Mouse (Mus musculus): ENCODE measurements at regions not wholly inside any gene's neighbourhood (a gene's known extent, or its start where the extent isn't known, plus 50 kb on each side); places are given as distances from the start of the nearest gene placed in this dataset.
A peak's percentile ranks its signal among the peaks of the same experiment; 100 is the strongest.

DNA sequence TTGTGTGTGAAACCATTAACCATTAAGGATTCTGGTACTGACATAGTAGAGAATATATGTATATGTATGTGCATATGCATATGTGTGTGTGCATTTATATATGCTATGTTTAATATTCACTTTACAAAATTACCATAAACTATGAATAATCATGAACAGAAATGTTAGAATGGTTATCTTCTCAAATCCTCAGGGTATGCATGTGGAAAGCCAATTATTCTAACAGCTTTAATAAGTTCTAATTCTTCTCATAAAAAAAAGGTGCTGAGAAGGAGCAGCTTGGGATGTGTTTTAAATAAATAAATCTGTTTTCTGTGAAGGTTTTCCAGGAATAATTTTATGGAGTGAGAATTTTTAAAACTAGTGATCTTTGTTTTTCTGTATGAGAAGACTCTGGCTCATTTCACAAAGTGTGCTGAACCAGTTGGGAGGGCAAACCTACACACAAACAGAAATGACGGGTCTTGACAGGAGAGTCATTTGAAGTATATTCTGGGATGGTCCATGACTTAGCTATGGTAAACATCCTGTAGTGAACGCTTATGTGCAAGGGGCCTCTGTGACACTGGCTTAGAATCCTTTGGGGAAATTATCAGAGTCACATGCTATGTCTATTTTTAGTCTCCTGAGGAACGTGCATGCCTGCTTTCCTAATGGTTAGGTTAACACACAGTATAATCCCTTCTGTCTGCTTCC is 160.3 kb upstream of the Plpp4 start:
- no peak for TF ChIP-seq CTCF (IDR thresholded peaks at IDR 0.05; ENCODE audit: low read depth, low read length)
- no peak for TF ChIP-seq POLR2A (IDR thresholded peaks at IDR 0.05; ENCODE audit: insufficient read depth, low read length)
- no peak for TF ChIP-seq EP300 (IDR thresholded peaks at IDR 0.05; ENCODE audit: insufficient read depth, low read depth, low read length)

DNA sequence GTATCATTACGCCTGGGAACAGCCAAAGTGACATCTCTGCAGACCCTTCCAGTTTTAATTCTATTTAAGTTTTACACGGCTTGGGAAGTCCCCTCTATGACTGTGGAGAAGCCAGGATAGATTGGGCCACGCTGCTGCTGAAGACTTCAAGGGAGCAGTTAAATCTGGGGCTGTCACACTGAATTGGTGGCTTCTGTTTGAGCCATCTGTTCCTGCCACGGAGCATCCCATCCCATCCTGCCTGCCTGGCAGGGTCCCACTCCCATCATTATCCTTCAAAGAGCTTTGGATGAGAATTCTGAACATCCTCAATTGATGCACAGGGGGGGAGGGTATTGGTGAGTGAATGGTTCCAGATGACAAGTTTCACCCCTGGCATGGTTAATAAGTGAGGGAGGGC is 154.4 kb upstream of the Plpp4 start:
- TF ChIP-seq EP300 (IDR thresholded peaks at IDR 0.05; ENCODE audit: insufficient read depth, low read depth, low read length) (no peak), CTCF (IDR thresholded peaks at IDR 0.05; ENCODE audit: low read depth, low read length) (no peak), POLR2A (IDR thresholded peaks at IDR 0.05; ENCODE audit: insufficient read depth, low read length) (no peak)
- Histone ChIP-seq H3K27ac (ENCODE audit: insufficient read depth, low read length) (no peak overlapping the region), H3K4me3 (ENCODE audit: low read depth, low read length) (no peak overlapping the region), H3K27me3 (ENCODE audit: control insufficient read depth, insufficient read depth, low read length, poor library complexity, severe bottlenecking) (no peaks in the 10 kb centered on the region), H3K4me1 (ENCODE audit: control insufficient read depth, insufficient read depth, low read length) (no peaks in the 10 kb centered on the region), H3K9ac (ENCODE audit: low read depth, poor library complexity, severe bottlenecking) (no peak overlapping the region), H3K36me3 (ENCODE audit: control insufficient read depth, insufficient read depth, low read length, poor library complexity, severe bottlenecking) (no peaks in the 10 kb centered on the region), H3K9me3 (replicated peaks; ENCODE audit: control insufficient read depth, insufficient read depth, low read length, poor library complexity, severe bottlenecking) (no peaks in the 10 kb centered on the region)

More for the DNA sequence above, 160.3 kb upstream of the Plpp4 start:
- no peak overlapping the region for H3K9ac ChIP-seq (ENCODE audit: low read depth, poor library complexity, severe bottlenecking)
- H3K36me3 ChIP-seq (ENCODE audit: control insufficient read depth, insufficient read depth, low read length, poor library complexity, severe bottlenecking): no peaks in the 10 kb centered on the region
- H3K27ac ChIP-seq (ENCODE audit: insufficient read depth, low read length): no peak overlapping the region
- H3K4me3 ChIP-seq (ENCODE audit: low read depth, low read length): no peak overlapping the region
- H3K27me3 ChIP-seq (ENCODE audit: control insufficient read depth, insufficient read depth, low read length, poor library complexity, severe bottlenecking): no peaks in the 10 kb centered on the region
- H3K9me3 ChIP-seq (replicated peaks; ENCODE audit: control insufficient read depth, insufficient read depth, low read length, poor library complexity, severe bottlenecking): no peaks in the 10 kb centered on the region
- no peaks in the 10 kb centered on the region for H3K4me1 ChIP-seq (ENCODE audit: control insufficient read depth, insufficient read depth, low read length)

DNA sequence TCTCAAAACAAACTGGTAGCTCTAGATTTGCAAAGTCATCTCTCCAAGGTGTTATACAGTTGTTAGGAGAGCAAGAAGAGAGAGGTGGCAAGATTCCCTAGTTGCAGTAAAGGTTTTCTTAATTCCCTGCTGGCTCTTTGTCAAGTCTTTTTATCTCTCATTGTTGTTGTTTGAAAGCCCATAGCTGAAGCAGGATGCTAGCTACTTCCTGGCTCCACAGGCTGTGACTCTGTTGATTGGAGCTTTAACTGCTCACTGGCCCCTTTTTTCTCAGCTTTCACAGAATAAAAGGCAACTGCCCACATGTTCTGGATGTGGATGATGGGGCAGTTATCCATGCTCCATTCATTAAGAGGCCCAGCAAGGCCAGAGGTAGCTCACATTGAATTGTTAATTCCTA is 122.7 kb upstream of the Plpp4 start:
- no peaks in the 10 kb centered on the region for H3K27me3 ChIP-seq (ENCODE audit: control insufficient read depth, insufficient read depth, low read length, poor library complexity, severe bottlenecking)
- no peaks in the 10 kb centered on the region for H3K9me3 ChIP-seq (replicated peaks; ENCODE audit: control insufficient read depth, insufficient read depth, low read length, poor library complexity, severe bottlenecking)
- H3K4me1 ChIP-seq (ENCODE audit: control insufficient read depth, insufficient read depth, low read length): peaks cover 4% of the 10 kb centered on the region
- no peak overlapping the region for H3K4me3 ChIP-seq (ENCODE audit: low read depth, low read length)
- TF ChIP-seq CTCF (IDR thresholded peaks at IDR 0.05; ENCODE audit: low read depth, low read length) (no peak), POLR2A (IDR thresholded peaks at IDR 0.05; ENCODE audit: insufficient read depth, low read length) (no peak), EP300 (IDR thresholded peaks at IDR 0.05; ENCODE audit: insufficient read depth, low read depth, low read length) (no peak)
- no peak overlapping the region; the same call in 1 of the 2 replicates for H3K27ac ChIP-seq (ENCODE audit: insufficient read depth, low read length)
- H3K36me3 ChIP-seq (ENCODE audit: control insufficient read depth, insufficient read depth, low read length, poor library complexity, severe bottlenecking): no peaks in the 10 kb centered on the region
- H3K9ac ChIP-seq (ENCODE audit: low read depth, poor library complexity, severe bottlenecking): no peak overlapping the region

DNA sequence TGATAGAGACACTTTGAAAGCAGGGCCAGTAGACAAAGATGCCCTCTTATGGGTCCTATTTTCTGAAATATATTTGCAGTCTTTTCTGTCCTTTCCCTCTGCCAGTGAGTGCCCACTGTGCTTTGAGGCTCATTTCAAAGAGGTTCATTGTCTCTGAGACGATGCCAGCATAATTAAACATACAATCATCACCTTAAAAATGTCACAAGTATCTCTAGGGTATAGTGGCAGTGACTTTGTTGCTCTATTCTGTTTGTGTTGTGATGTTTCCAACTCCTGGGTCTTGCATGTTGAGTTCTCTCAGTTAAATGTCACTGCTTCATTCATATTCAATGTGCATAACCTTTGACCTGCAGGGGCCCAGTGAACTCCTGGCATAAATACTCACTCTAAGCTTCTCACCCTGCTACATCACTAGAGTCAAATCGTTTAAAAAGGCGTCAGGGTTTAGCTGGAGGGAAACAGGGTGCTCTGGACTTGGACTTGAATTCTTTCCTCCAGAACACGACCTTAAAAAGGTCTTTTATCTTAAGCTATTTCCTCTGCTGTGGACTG is 122.1 kb upstream of the Plpp4 start:
- Histone ChIP-seq H3K36me3 (ENCODE audit: control insufficient read depth, insufficient read depth, low read length, poor library complexity, severe bottlenecking) (no peaks in the 10 kb centered on the region), H3K27ac (ENCODE audit: insufficient read depth, low read length) (0 out of 2 replicates have a peak overlapping the region, but pooled peaks have one; percentile 33), H3K9me3 (replicated peaks; ENCODE audit: control insufficient read depth, insufficient read depth, low read length, poor library complexity, severe bottlenecking) (no peaks in the 10 kb centered on the region), H3K4me3 (ENCODE audit: low read depth, low read length) (no peak overlapping the region), H3K4me1 (ENCODE audit: control insufficient read depth, insufficient read depth, low read length) (peaks cover 4% of the 10 kb centered on the region), H3K9ac (ENCODE audit: low read depth, poor library complexity, severe bottlenecking) (no peak overlapping the region), H3K27me3 (ENCODE audit: control insufficient read depth, insufficient read depth, low read length, poor library complexity, severe bottlenecking) (no peaks in the 10 kb centered on the region)
- TF ChIP-seq CTCF (IDR thresholded peaks at IDR 0.05; ENCODE audit: low read depth, low read length) (no peak), EP300 (IDR thresholded peaks at IDR 0.05; ENCODE audit: insufficient read depth, low read depth, low read length) (no peak), POLR2A (IDR thresholded peaks at IDR 0.05; ENCODE audit: insufficient read depth, low read length) (no peak)

DNA sequence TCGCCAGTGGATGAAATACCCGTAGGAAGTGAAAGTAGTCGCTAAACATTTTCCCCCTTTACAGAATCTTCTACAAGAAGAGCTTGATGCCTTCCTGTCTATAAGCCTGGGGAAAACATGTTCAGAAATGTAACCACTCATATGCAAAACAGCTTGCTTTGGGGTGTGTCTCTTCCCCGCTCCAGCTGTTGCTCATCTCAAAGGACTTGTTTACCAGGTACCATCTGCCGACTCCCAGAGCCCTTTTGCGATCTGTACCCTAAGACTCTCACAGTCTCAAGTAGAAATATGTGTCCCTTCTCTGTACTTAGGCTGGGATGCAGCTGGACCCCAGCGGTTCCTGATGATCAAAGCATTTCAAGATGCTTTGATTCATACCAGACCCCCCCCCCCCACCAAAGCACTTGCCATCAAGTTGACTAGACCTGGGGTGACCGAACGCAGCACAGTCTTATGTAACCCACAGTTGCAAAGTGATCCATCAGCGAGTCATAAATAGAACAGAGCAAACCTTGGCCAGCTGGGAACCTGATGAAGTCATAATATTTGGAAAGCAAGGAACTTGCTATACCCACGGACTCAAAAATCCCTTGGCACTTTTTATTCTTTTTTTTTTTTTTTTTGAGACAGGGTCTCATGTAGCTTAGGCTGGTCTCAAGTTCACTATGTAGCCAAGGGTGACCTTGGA is 119.4 kb upstream of the Plpp4 start:
- TF ChIP-seq POLR2A (IDR thresholded peaks at IDR 0.05; ENCODE audit: insufficient read depth, low read length) (no peak), EP300 (IDR thresholded peaks at IDR 0.05; ENCODE audit: insufficient read depth, low read depth, low read length) (peak; percentile 53; the same call in 1 of the 2 replicates)
- Histone ChIP-seq H3K9me3 (replicated peaks; ENCODE audit: control insufficient read depth, insufficient read depth, low read length, poor library complexity, severe bottlenecking) (no peaks in the 10 kb centered on the region), H3K4me3 (ENCODE audit: low read depth, low read length) (no peak overlapping the region), H3K36me3 (ENCODE audit: control insufficient read depth, insufficient read depth, low read length, poor library complexity, severe bottlenecking) (no peaks in the 10 kb centered on the region), H3K9ac (ENCODE audit: low read depth, poor library complexity, severe bottlenecking) (no peak overlapping the region), H3K4me1 (ENCODE audit: control insufficient read depth, insufficient read depth, low read length) (peaks cover 4% of the 10 kb centered on the region), H3K27ac (ENCODE audit: insufficient read depth, low read length) (no peak overlapping the region), H3K27me3 (ENCODE audit: control insufficient read depth, insufficient read depth, low read length, poor library complexity, severe bottlenecking) (no peaks in the 10 kb centered on the region)
